7 mouse cellular contexts compared by ENCODE assay signal in genomic region chr10:90689854-90690513, GRCm38 (mm10).
DNase-seq lines count a peak whose midpoint lies in the region; ATAC-seq and TF ChIP-seq lines count a peak whose summit lies in the region.

No protein-coding gene starts in this region.

- WGBS in forebrain, embryonic 13.5 days, result 49% methylated on average over 11 of the region's 11 CpGs
- WGBS in lung, embryonic 14.5 days, result 59% methylated on average over 11 of the region's 11 CpGs

- H3K27me3 ChIP-seq in forebrain, embryonic 13.5 days, result no peaks in the 10 kb centered on the region
- H3K27me3 ChIP-seq in lung, embryonic 14.5 days (ENCODE audit: insufficient read depth, low read length), result no peaks in the 10 kb centered on the region

- H3K36me3 ChIP-seq in forebrain, embryonic 13.5 days (ENCODE audit: poor library complexity, severe bottlenecking), result no peaks in the 10 kb centered on the region
- no peaks in the 10 kb centered on the region for H3K36me3 ChIP-seq in lung, embryonic 14.5 days (ENCODE audit: insufficient read depth)

- ATAC-seq in CD4-positive, CD25-positive, alpha-beta regulatory T cell, adult 4 months, result peak; percentile 37
- ATAC-seq in forebrain, embryonic 13.5 days, result peak; percentile 61; the same call in 1 of the 2 replicates
- ATAC-seq in inflammation-experienced regulatory T-cells, adult 6 months, result peak; percentile 32
- ATAC-seq in lung, embryonic 14.5 days (ENCODE audit: insufficient read depth), result no peak

- no peaks in the 10 kb centered on the region for H3K4me1 ChIP-seq in forebrain, embryonic 13.5 days
- no peaks in the 10 kb centered on the region for H3K4me1 ChIP-seq in lung, embryonic 14.5 days (ENCODE audit: insufficient read depth)

- no peak overlapping the region for H3K9ac ChIP-seq in forebrain, embryonic 13.5 days
- no peak overlapping the region for H3K9ac ChIP-seq in lung, embryonic 14.5 days

- no peak overlapping the region for H3K4me3 ChIP-seq in forebrain, embryonic 13.5 days
- H3K4me3 ChIP-seq in lung, embryonic 14.5 days (ENCODE audit: low read depth, low read length), result no peak overlapping the region

- H3K27ac ChIP-seq in forebrain, embryonic 13.5 days, result no peak overlapping the region
- H3K27ac ChIP-seq in lung, embryonic 14.5 days (ENCODE audit: low read depth), result no peak overlapping the region

- no peaks in the 10 kb centered on the region for H3K9me3 ChIP-seq in forebrain, embryonic 13.5 days (replicated peaks)
- H3K9me3 ChIP-seq in lung, embryonic 14.5 days (ENCODE audit: low read depth, low read length), result no peaks in the 10 kb centered on the region

- DNase-seq in 3T3-L1 (ENCODE audit: low read depth, low spot score), result peak; percentile 74
- peak; percentile 9 for DNase-seq in c-Kit-negative CD71-positive TER-119-positive erythroid progenitor cells, embryonic 14.5 days (ENCODE audit: low read depth, low spot score)
- peak; percentile 89 for DNase-seq in lung, embryonic 14.5 days
- DNase-seq in right cerebral cortex, adult 18-20 months, result peak; percentile 71

- no peak overlapping the region for H3K4me2 ChIP-seq in forebrain, embryonic 13.5 days
- no peak overlapping the region for H3K4me2 ChIP-seq in lung, embryonic 14.5 days

- TF ChIP-seq CTCF in lung, embryonic 14.5 days (IDR thresholded peaks at IDR 0.05; ENCODE audit: low read depth), result peak; percentile 84

Comparison
In these comparisons a context has a peak if more than half of its experiments do, and no peak if none do; other contexts are left out.
1. DNase-seq: peak in every context shown above with its lines; median percentile 89 in lung, embryonic 14.5 days; 74 in 3T3-L1; 71 in right cerebral cortex, adult 18-20 months; 9 in c-Kit-negative CD71-positive TER-119-positive erythroid progenitor cells, embryonic 14.5 days.